Mouse (Mus musculus) brain, embryonic 14.5 days (tissue): ENCODE data around the gene Ang.

Experiments used
- CTCF ChIP-seq: fragments of 200-500 bp; IDR thresholded peaks from 2 replicates; pipeline ENCODE4 v1.5.1; 2012; ENCODE audit warnings: inconsistent platforms, mild to moderate bottlenecking, moderate library complexity, borderline replicate concordance; ENCODE audit not compliant: insufficient read depth, insufficient read length; ENCODE audit errors: extremely low read depth
- POLR2A ChIP-seq: fragments of 200-500 bp; IDR thresholded peaks from 2 replicates; pipeline ENCODE4 v1.6.1; 2012; ENCODE audit warnings: mild to moderate bottlenecking, inconsistent platforms, borderline replicate concordance; ENCODE audit not compliant: poor library complexity, insufficient read depth, insufficient read length, severe bottlenecking; ENCODE audit errors: extremely low read depth

GRCm38 (mm10) chr14:51094096-51094875 lies 3.3 kb downstream of the Ang start:
- no peak for TF ChIP-seq CTCF
- TF ChIP-seq POLR2A, result no peak
